Mouse (Mus musculus): ENCODE data around the gene Echs1.

The Echs1 gene

GRCm38 (mm10) chr7:140060936-140061831 is 55.1 kb downstream of the Echs1 start:
- peak; percentile 79 for DNase-seq

DNA sequence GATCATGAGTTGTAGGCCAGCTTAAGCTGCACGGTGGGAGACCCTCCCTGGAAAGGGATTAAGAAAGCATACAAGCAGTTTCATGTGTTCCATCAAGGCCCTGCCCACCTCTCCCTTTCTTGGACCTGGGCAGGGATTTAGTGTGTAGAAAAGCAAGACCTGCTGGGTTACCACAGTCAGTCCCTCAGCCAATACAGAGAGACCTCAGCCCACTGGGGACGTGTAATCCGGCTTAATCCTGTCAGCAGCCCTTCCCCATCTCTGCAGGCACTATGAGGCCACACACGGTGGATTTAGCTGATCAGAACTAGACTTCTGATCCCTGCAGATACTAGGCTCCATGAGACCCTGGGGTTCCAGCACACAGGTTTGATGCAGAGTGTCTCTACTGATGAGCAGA is 56.7 kb downstream of the Echs1 start:
- peak; percentile 78 for DNase-seq

GRCm38 (mm10) chr7:140058528-140058927 is 57.7 kb downstream of the Echs1 start:
- no peak for DNase-seq

GRCm38 (mm10) chr7:140057413-140058407 is 58.6 kb downstream of the Echs1 start:
- peak; percentile 93 for DNase-seq

Measured in retina, postnatal 1 day (tissue).